Mouse (Mus musculus) gastrocnemius, postnatal 10 days (tissue): ENCODE results near the gene Tssk3. TPM values are rescaled to one million over a fixed set of nuclear protein-coding genes. Genes with fewer than 3 reads are reported as not detected.

Source experiments
- DNase-seq: peaks from one replicate; pipeline ENCODE4 v3.0.0; 2021; ENCODE audit warnings: mixed read lengths
- total RNA-seq, 2 experiments: library from RNA; stranded (reverse); gene quantifications; 2 replicates each; pipeline ENCODE4 v1.2.3; 2021

Gene Tssk3
- total RNA-seq, 2 experiments from 2014 or later: not detected

- DNase-seq: no peak
Observed at GRCm38 (mm10) chr4:129448713-129449112, 42.1 kb downstream of the Tssk3 start.

GRCm38 (mm10) chr4:129447778-129448563 is 42.9 kb downstream of the Tssk3 start:
- DNase-seq: no peak

GRCm38 (mm10) chr4:129447360-129447759 is 43.5 kb downstream of the Tssk3 start:
- no peak for DNase-seq

- DNase-seq: no peak
Observed at GRCm38 (mm10) chr4:129441145-129441544, 49.7 kb downstream of the Tssk3 start.

- DNase-seq: no peak
Observed at GRCm38 (mm10) chr4:129440340-129441063, 50.3 kb downstream of the Tssk3 start, which contains the start of gene Zbtb8b. Gene Zbtb8b, minus strand, starts transcription at chr4:129440853.

Other genes with a start within 250 kb of the Tssk3 start
- 1 to 10 TPM; 2.6 to 4.9 TPM for gene C77080, start 229.6 kb downstream of the Tssk3 start, total RNA-seq
- 10 to 100 TPM; 63.6 to 64.4 TPM for gene Sync, start 203.4 kb downstream of the Tssk3 start, total RNA-seq
- gene Rbbp4, start 155.7 kb downstream of the Tssk3 start, total RNA-seq: 10 to 100 TPM; 96.7 to 98.5 TPM
- 10 to 100 TPM; 24.2 to 25.4 TPM for gene Zbtb8os, start 155.3 kb downstream of the Tssk3 start, total RNA-seq
- gene Zbtb8a, start 112.9 kb downstream of the Tssk3 start, total RNA-seq: 1 to 10 TPM; 2.9 to 4.7 TPM
- gene Zbtb8b, start 50.2 kb downstream of the Tssk3 start, total RNA-seq: not detected
- gene Bsdc1, start 29.4 kb downstream of the Tssk3 start, total RNA-seq: 10 to 100 TPM; 24.7 to 32.4 TPM
- gene Fam229a, start 168 bp upstream of the Tssk3 start, total RNA-seq: not detected
- 10 to 100 TPM; 24.4 to 31.8 TPM for gene Marcksl1, start 22.6 kb upstream of the Tssk3 start, total RNA-seq
- 10 to 100 TPM; 23.9 to 29.8 TPM for gene Hdac1, start 51.7 kb upstream of the Tssk3 start, total RNA-seq
- gene Lck, start 82.6 kb upstream of the Tssk3 start, total RNA-seq: under 1 TPM in 1 of 2 experiments, not detected in 1; 0.59 TPM
- 1 to 10 TPM in 1 of 2 experiments, under 1 TPM in 1; 0.80 to 1.3 TPM for gene Fam167b, start 87.5 kb upstream of the Tssk3 start, total RNA-seq
- 100 to 1,000 TPM; 149 to 151 TPM for gene Eif3i, start 109.6 kb upstream of the Tssk3 start, total RNA-seq
- 10 to 100 TPM; 42.3 to 47.0 TPM for gene Tmem234, start 109.6 kb upstream of the Tssk3 start, total RNA-seq
- gene Dcdc2b, start 123.2 kb upstream of the Tssk3 start, total RNA-seq: 1 to 10 TPM in 1 of 2 experiments, under 1 TPM in 1; 0.61 to 2.6 TPM
- 10 to 100 TPM; 12.7 to 14.6 TPM for gene Iqcc, start 128.1 kb upstream of the Tssk3 start, total RNA-seq
- 10 to 100 TPM; 59.5 to 60.6 TPM for gene Ccdc28b, start 132.9 kb upstream of the Tssk3 start, total RNA-seq
- 10 to 100 TPM; 31.6 to 37.5 TPM for gene Txlna, start 150.0 kb upstream of the Tssk3 start, total RNA-seq
- 10 to 100 TPM; 56.4 to 63.3 TPM for gene Kpna6, start 181.7 kb upstream of the Tssk3 start, total RNA-seq
- 1 to 10 TPM; 3.7 to 6.7 TPM for gene Tmem39b, start 205.8 kb upstream of the Tssk3 start, total RNA-seq